Mouse (Mus musculus) intestine, embryonic 15.5 days (tissue): ENCODE data around the gene Evpl. TPM values are rescaled to one million over a fixed set of nuclear protein-coding genes. Genes with fewer than 3 reads are reported as not detected.

ENCODE experiments used
- ATAC-seq: fragments of 200-750 bp; cut with Nextera tagmentation; 2 replicates; pipeline ENCODE4 v1.8.0; 2017; ENCODE audit warnings: moderate TSS enrichment, moderate library complexity
- H3K27ac ChIP-seq: fragments of 300-500 bp; sonication (generic); 2 replicates; pipeline ENCODE4 v1.5.1; 2015; ENCODE audit warnings: mild to moderate bottlenecking, inconsistent platforms
- H3K27me3 ChIP-seq: fragments of 300-500 bp; sonication (generic); replicated peaks from 2 replicates; pipeline ENCODE4 v1.6.1; 2015; ENCODE audit warnings: inconsistent platforms
- H3K36me3 ChIP-seq: fragments of 300-500 bp; sonication (generic); 2 replicates; pipeline ENCODE4 v1.6.1; 2015; ENCODE audit warnings: inconsistent platforms
- H3K4me1 ChIP-seq: fragments of 300-500 bp; sonication (generic); replicated peaks from 2 replicates; pipeline ENCODE4 v1.6.1; 2015; ENCODE audit warnings: inconsistent platforms
- H3K4me2 ChIP-seq: fragments of 300-500 bp; sonication (generic); replicated peaks from 2 replicates; pipeline ENCODE4 v1.6.1; 2015; ENCODE audit warnings: mild to moderate bottlenecking, inconsistent platforms
- H3K4me3 ChIP-seq: fragments of 300-500 bp; sonication (generic); replicated peaks from 2 replicates; pipeline ENCODE4 v1.5.1; 2015; ENCODE audit warnings: inconsistent platforms
- H3K9ac ChIP-seq: fragments of 300-500 bp; sonication (generic); 2 replicates; pipeline ENCODE4 v1.6.1; 2015; ENCODE audit warnings: inconsistent platforms
- H3K9me3 ChIP-seq: fragments of 300-500 bp; sonication (generic); 2 replicates; pipeline ENCODE4 v1.6.1; 2016; ENCODE audit warnings: inconsistent platforms
- WGBS: fragments of 180-500 bp; shearing (Covaris S2); methylation state at CpG from one replicate; pipeline ENCODE4 v1.1.7; 2015; 5-methylcytosine and 5-hydroxymethylcytosine counted together
- polyA plus RNA-seq: library from polyadenylated mRNA; unstranded; fragments of >200 nt; fragmentation: Nextera tagmentation; extraction: Ambion mirVana; gene quantifications from 2 replicates; pipeline ENCODE4 v1.2.1, GENCODE M21; 2015

The Evpl gene
- polyA plus RNA-seq, 1 experiment from 2014 or later, result 3.3 TPM

- H3K4me2 ChIP-seq, result no peak overlapping the region
- 70% methylated on average over 4 of the region's 4 CpGs for WGBS
- no peaks in the 10 kb centered on the region for H3K9me3 ChIP-seq
- H3K27me3 ChIP-seq, result no peaks in the 10 kb centered on the region
- H3K36me3 ChIP-seq, result peaks cover 12% of the 10 kb centered on the region
- H3K9ac ChIP-seq, result no peak overlapping the region
- no peak overlapping the region for H3K27ac ChIP-seq
- no peak overlapping the region for H3K4me3 ChIP-seq
- ATAC-seq, result no peak
- H3K4me1 ChIP-seq, result 0 out of 2 replicates have a peak, but pooled peaks cover 5% of the 10 kb centered on the region
These were observed 31.2 kb downstream of the Evpl start for GRCm38 (mm10) chr11:116206678-116207077.

DNA sequence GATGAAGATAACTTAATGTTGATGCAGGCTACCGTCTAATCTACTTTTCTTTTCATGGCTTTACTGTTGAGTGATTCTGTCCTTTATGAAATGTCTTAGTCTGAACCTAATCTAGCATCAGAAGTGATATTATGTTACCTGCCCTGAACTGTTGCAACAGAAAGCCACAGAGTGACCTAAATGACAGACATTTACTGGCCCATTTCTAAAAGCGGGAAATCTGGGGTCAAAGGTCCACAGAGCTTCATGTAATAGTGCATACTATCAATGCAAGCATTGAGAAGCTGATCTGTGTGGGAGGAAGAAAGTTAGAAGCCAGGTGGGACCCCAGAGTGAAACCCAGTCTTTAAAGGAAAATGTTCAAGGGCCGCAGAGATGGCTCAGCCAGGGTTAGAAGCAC is 34.7 kb downstream of the Evpl start:
- ATAC-seq, result no peak

GRCm38 (mm10) chr11:116201151-116201550 is 36.7 kb downstream of the Evpl start:
- H3K36me3 ChIP-seq, result peaks cover 4% of the 10 kb centered on the region
- no peak overlapping the region for H3K4me2 ChIP-seq
- H3K9me3 ChIP-seq, result no peaks in the 10 kb centered on the region
- H3K4me1 ChIP-seq, result peaks cover 5% of the 10 kb centered on the region
- H3K9ac ChIP-seq, result no peak overlapping the region
- no peak overlapping the region for H3K4me3 ChIP-seq
- no peaks in the 10 kb centered on the region for H3K27me3 ChIP-seq
- 88% methylated on average over 2 of the region's 2 CpGs for WGBS
- ATAC-seq, result no peak
- no peak overlapping the region for H3K27ac ChIP-seq

More for the DNA sequence above, 34.7 kb downstream of the Evpl start:
- Histone ChIP-seq H3K27me3 (no peaks in the 10 kb centered on the region), H3K4me3 (no peak overlapping the region), H3K4me2 (no peak overlapping the region), H3K27ac (no peak overlapping the region), H3K9ac (no peak overlapping the region), H3K4me1 (no peaks in the 10 kb centered on the region; the same call in 1 of the 2 replicates), H3K36me3 (peaks cover 12% of the 10 kb centered on the region), H3K9me3 (no peaks in the 10 kb centered on the region)
- WGBS, result 88% methylated on average over 3 of the region's 3 CpGs

- peak within 1 kb of the TSS; percentile 58 for H3K4me2 ChIP-seq
- peaks cover 12% of the 10 kb centered on the region for H3K4me1 ChIP-seq
- H3K27ac ChIP-seq, result peak within 1 kb of the TSS; percentile 91
- peak within 1 kb of the TSS; percentile 55 for H3K4me3 ChIP-seq
- no peaks in the 10 kb centered on the region for H3K9me3 ChIP-seq
- no peaks in the 10 kb centered on the region for H3K27me3 ChIP-seq
- ATAC-seq, result peak; percentile 97
- H3K36me3 ChIP-seq, result no peaks in the 10 kb centered on the region
- WGBS, result under 1% methylated on average over 62 of the region's 62 CpGs
- peak within 1 kb of the TSS; percentile 72 for H3K9ac ChIP-seq
These were observed 39.0 kb downstream of the Evpl start, which contains the start of the genes Ten1 and Acox1 for GRCm38 (mm10) chr11:116198639-116199531. Gene Ten1, plus strand, starts transcription at chr11:116198855. Gene Acox1, minus strand, starts transcription at chr11:116199045.

- H3K4me2 ChIP-seq, result peak overlapping the region; percentile 58
- no peak for ATAC-seq
- H3K4me3 ChIP-seq, result peak overlapping the region; percentile 55
- no peaks in the 10 kb centered on the region for H3K27me3 ChIP-seq
- peak overlapping the region; percentile 91 for H3K27ac ChIP-seq
- H3K9ac ChIP-seq, result peak overlapping the region; percentile 72
- no peaks in the 10 kb centered on the region for H3K9me3 ChIP-seq
- peaks cover 12% of the 10 kb centered on the region for H3K4me1 ChIP-seq
- WGBS, result 20% methylated on average over 13 of the region's 13 CpGs
- H3K36me3 ChIP-seq, result no peaks in the 10 kb centered on the region
These were observed 39.7 kb downstream of the Evpl start for GRCm38 (mm10) chr11:116198132-116198531.

DNA sequence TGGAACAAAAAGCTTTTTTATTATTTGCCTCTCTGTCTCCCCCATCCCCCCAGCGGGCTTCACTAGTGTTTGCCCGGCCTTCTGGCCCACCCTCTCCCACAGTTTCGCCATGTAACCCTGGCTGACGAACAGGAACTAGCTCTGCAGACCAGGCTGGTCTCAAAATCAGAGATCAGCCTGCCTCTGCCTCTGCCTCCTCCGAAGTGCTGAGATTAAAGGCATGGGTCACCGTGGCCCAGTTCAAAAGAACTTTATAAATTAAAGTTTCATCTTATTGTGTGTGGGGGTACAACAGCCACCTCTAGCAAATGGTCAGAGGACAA is 40.3 kb downstream of the Evpl start:
- Histone ChIP-seq H3K9ac (0 out of 2 replicates have a peak overlapping the region, but pooled peaks have one; percentile 72), H3K27ac (no peak overlapping the region), H3K36me3 (no peaks in the 10 kb centered on the region), H3K27me3 (no peaks in the 10 kb centered on the region), H3K4me3 (peak overlapping the region; percentile 55), H3K4me1 (peaks cover 12% of the 10 kb centered on the region), H3K9me3 (no peaks in the 10 kb centered on the region), H3K4me2 (peak overlapping the region; percentile 58)
- no peak for ATAC-seq
- 80% methylated on average over 6 of the region's 6 CpGs for WGBS

- Histone ChIP-seq H3K4me2 (peak overlapping the region; percentile 58), H3K36me3 (no peaks in the 10 kb centered on the region), H3K4me3 (peak overlapping the region; percentile 55), H3K4me1 (peaks cover 12% of the 10 kb centered on the region), H3K27ac (no peak overlapping the region), H3K9me3 (no peaks in the 10 kb centered on the region), H3K9ac (0 out of 2 replicates have a peak overlapping the region, but pooled peaks have one; percentile 72), H3K27me3 (no peaks in the 10 kb centered on the region)
- 94% methylated on average over 18 of the region's 18 CpGs for WGBS
- ATAC-seq, result no peak
These were observed 40.9 kb downstream of the Evpl start for GRCm38 (mm10) chr11:116196866-116197583.

DNA sequence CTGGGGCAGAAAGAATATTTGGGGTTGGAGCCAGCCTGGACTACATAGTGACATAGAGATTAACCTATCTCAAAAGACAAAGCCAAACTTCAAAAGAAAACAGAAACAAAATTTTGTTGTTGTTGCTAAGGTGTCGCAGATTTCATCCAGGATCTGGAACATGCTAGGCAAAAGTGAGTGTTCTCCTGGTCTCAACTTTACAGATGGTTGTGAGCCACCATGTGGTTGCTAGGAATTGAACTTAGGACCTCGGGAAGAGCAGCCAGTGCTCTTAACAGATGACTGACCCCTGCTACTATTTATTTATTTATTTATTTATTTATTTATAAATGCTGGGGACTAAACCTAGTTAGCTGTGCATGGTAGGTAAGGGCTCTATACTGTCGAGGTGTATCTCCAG is 41.5 kb downstream of the Evpl start:
- Histone ChIP-seq H3K4me2 (no peak overlapping the region), H3K9me3 (no peaks in the 10 kb centered on the region), H3K27ac (no peak overlapping the region), H3K4me1 (peaks cover 12% of the 10 kb centered on the region), H3K4me3 (no peak overlapping the region), H3K36me3 (no peaks in the 10 kb centered on the region), H3K27me3 (no peaks in the 10 kb centered on the region), H3K9ac (no peak overlapping the region)
- WGBS, result 84% methylated on average over 3 of the region's 3 CpGs
- no peak for ATAC-seq

GRCm38 (mm10) chr11:116195252-116195651 is 42.6 kb downstream of the Evpl start:
- H3K4me3 ChIP-seq, result no peak overlapping the region
- WGBS, result 54% methylated on average over 5 of the region's 5 CpGs
- H3K4me2 ChIP-seq, result peak overlapping the region; percentile 22
- no peak overlapping the region for H3K9ac ChIP-seq
- H3K27ac ChIP-seq, result peak overlapping the region; percentile 77
- no peaks in the 10 kb centered on the region for H3K9me3 ChIP-seq
- no peaks in the 10 kb centered on the region for H3K27me3 ChIP-seq
- H3K36me3 ChIP-seq, result no peaks in the 10 kb centered on the region
- H3K4me1 ChIP-seq, result peaks cover 12% of the 10 kb centered on the region
- ATAC-seq, result peak; percentile 18; the same call in 1 of the 2 replicates

GRCm38 (mm10) chr11:116194619-116195018 is 43.3 kb downstream of the Evpl start:
- no peaks in the 10 kb centered on the region for H3K9me3 ChIP-seq
- H3K4me2 ChIP-seq, result peak overlapping the region; percentile 22
- no peaks in the 10 kb centered on the region for H3K36me3 ChIP-seq
- H3K9ac ChIP-seq, result no peak overlapping the region
- no peak overlapping the region for H3K27ac ChIP-seq
- WGBS, result 92% methylated on average over 8 of the region's 8 CpGs
- no peaks in the 10 kb centered on the region for H3K27me3 ChIP-seq
- H3K4me1 ChIP-seq, result peaks cover 12% of the 10 kb centered on the region
- no peak overlapping the region for H3K4me3 ChIP-seq
- no peak for ATAC-seq

- WGBS, result 51% methylated on average over 11 of the region's 11 CpGs
- no peak overlapping the region for H3K9ac ChIP-seq
These were observed 50.5 kb downstream of the Evpl start for GRCm38 (mm10) chr11:116187226-116187930.

DNA sequence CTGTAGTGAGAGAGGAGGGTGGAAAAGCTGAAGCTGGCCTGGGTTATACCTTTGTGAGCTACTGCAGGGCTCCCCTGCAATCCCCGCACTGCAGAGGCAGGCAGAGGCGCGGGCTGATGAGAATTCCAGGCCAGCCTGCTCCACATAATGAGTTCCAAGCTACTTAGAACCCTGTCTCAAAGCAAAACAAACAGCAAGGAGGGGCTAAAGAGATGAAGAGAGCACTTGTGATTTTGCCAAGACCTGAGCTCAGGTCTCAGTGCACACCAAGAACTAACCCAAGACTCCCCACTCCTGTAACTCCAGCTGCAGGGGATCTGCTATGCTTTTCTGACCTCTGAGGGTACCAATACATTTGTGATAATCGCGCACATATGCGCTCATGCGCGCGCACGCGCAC is 51.5 kb downstream of the Evpl start:
- H3K9ac ChIP-seq, result no peak overlapping the region
- no peaks in the 10 kb centered on the region for H3K27me3 ChIP-seq
- ATAC-seq, result no peak
- no peak overlapping the region for H3K4me3 ChIP-seq
- no peaks in the 10 kb centered on the region for H3K9me3 ChIP-seq
- H3K4me2 ChIP-seq, result no peak overlapping the region
- no peaks in the 10 kb centered on the region for H3K4me1 ChIP-seq
- WGBS, result 93% methylated on average over 11 of the region's 11 CpGs
- H3K36me3 ChIP-seq, result peaks cover 19% of the 10 kb centered on the region
- H3K27ac ChIP-seq, result no peak overlapping the region

More at GRCm38 (mm10) chr11:116187226-116187930, 50.5 kb downstream of the Evpl start:
- ATAC-seq, result no peak
- no peak overlapping the region for H3K4me3 ChIP-seq
- H3K4me1 ChIP-seq, result no peaks in the 10 kb centered on the region
- no peaks in the 10 kb centered on the region for H3K27me3 ChIP-seq
- no peak overlapping the region for H3K4me2 ChIP-seq
- peaks cover 15% of the 10 kb centered on the region for H3K36me3 ChIP-seq
- no peak overlapping the region for H3K27ac ChIP-seq
- no peaks in the 10 kb centered on the region for H3K9me3 ChIP-seq
